Mouse (Mus musculus): ENCODE data around the gene Mad1l1. TPM values are rescaled to one million over a fixed set of nuclear protein-coding genes. Genes with fewer than 3 reads are reported as not detected.
"Not testable (repeated sequence)": the region's sequence is repeated elsewhere in the genome, so short reads cannot be mapped to it uniquely, and the experiment has no call there.

Mad1l1 gene
- total and polyA plus RNA-seq, 3 experiments: 40.5 to 65.2 TPM; not detected in 1

DNA sequence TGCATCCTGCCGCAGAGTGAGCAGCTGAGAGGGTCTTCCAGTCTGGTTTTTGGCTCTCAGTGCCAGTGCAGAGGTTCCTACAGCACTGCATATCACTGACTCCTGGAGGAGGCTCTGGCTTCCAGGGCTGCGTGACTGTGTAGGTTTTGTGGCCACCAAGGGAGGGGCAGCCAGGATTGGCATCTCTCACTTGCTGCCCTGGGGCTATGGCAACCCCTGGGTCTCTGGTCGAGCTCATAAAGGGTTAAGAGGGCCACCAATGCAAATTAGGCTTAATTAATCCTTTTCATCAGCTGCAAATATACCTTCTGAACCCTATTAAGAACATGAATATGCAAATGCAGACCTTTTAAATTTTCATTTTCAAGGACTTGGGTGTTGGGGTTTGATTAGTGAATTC, 318.8 kb downstream of the Mad1l1 start:
- no peak overlapping the region for H3K9ac ChIP-seq (ENCODE audit: control insufficient read depth, low read depth, low read length, poor library complexity, severe bottlenecking)
- no peaks in the 10 kb centered on the region for H3K9me3 ChIP-seq (replicated peaks; ENCODE audit: insufficient read depth, low read length)
- H3K4me1 ChIP-seq (ENCODE audit: control insufficient read depth in 1 of 2, insufficient read depth in 2 of 2, low read length in 2 of 2): no peaks in the 10 kb centered on the region
- no peaks in the 10 kb centered on the region for H3K27me3 ChIP-seq (ENCODE audit: control insufficient read depth in 1 of 2, insufficient read depth in 2 of 2, low read length in 2 of 2)
- TF ChIP-seq RCOR1 (IDR thresholded peaks at IDR 0.05; ENCODE audit: low read depth, low read length): no peak
- no peak for TF ChIP-seq MYB (IDR thresholded peaks at IDR 0.05; ENCODE audit: low read depth, low read length)
- no peak for TF ChIP-seq MAFK (IDR thresholded peaks at IDR 0.05; ENCODE audit: borderline replicate concordance, low read depth, low read length)
- no peak for TF ChIP-seq ZC3H11A (IDR thresholded peaks at IDR 0.05; ENCODE audit: low read depth, low read length)
- TF ChIP-seq MXI1 (IDR thresholded peaks at IDR 0.05; ENCODE audit: low read depth, low read length): no peak
- TF ChIP-seq SMC3 (IDR thresholded peaks at IDR 0.05; ENCODE audit: low read depth, low read length): no peak
- TF ChIP-seq ELF1 (IDR thresholded peaks at IDR 0.05; ENCODE audit: low read depth, low read length): no peak
- TF ChIP-seq ZKSCAN1 (IDR thresholded peaks at IDR 0.05; ENCODE audit: low read depth, low read length): no peak
- TF ChIP-seq MAX (IDR thresholded peaks at IDR 0.05; ENCODE audit: low read length): no peak
- no peak for TF ChIP-seq ZNF384 (IDR thresholded peaks at IDR 0.05; ENCODE audit: low read depth, low read length)
- no peak for TF ChIP-seq POLR2A (IDR thresholded peaks at IDR 0.05; ENCODE audit: control insufficient read depth in 1 of 2, insufficient read depth in 1 of 2, low read depth in 1 of 2, low read length in 2 of 2, poor library complexity in 1 of 2)
- no peak for TF ChIP-seq GABPA (IDR thresholded peaks at IDR 0.05; ENCODE audit: low read depth, low read length)
- no peak for TF ChIP-seq JUND (IDR thresholded peaks at IDR 0.05; ENCODE audit: low read depth, low read length)
- TF ChIP-seq MEF2A (IDR thresholded peaks at IDR 0.05; ENCODE audit: extremely low read depth, insufficient replicate concordance, low read depth, low read length, poor library complexity, severe bottlenecking): no peak
- no peak for TF ChIP-seq ETS1 (IDR thresholded peaks at IDR 0.05; ENCODE audit: low read depth, low read length)
- no peak for TF ChIP-seq RAD21 (IDR thresholded peaks at IDR 0.05; ENCODE audit: low read depth, low read length)
- TF ChIP-seq POLR2AphosphoS2 (IDR thresholded peaks at IDR 0.05; ENCODE audit: low read length): no peak
- DNase-seq (ENCODE audit: low read depth, low spot score): no peak
- H3K79me2 ChIP-seq (ENCODE audit: control insufficient read depth, insufficient read depth, low read length, poor library complexity): no peaks in the 10 kb centered on the region
- H3K27ac ChIP-seq (ENCODE audit: control insufficient read depth, low read depth, low read length): no peak overlapping the region
- H3K36me3 ChIP-seq (ENCODE audit: control insufficient read depth in 1 of 2, insufficient read depth in 2 of 2, low read length in 2 of 2): no peaks in the 10 kb centered on the region
- H3K4me3 ChIP-seq (ENCODE audit: control insufficient read depth in 1 of 2, insufficient read depth in 1 of 2, low read depth in 2 of 2, low read length in 2 of 2): no peak overlapping the region

DNA sequence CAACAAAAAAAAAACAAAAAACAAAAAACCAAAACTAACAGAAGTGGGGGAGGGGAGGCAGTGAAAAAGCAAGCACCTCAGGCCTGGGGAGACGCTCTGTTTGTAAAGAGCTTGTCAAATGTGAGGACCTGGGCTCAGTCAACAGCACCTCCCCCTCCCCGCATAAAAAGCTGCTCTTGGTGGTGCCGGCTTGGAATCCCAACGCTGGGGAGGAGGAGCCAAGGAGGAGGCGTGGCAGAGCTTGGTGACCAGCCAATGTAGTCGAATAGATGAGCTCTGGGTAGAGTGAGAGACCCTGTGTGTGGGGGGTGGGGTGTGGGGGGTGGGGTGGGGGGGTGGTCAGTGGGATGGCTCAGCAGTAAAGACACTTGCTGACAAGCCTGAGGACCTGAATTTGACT, 322.4 kb downstream of the Mad1l1 start:
- Histone ChIP-seq H3K9ac (ENCODE audit: control insufficient read depth, low read depth, low read length, poor library complexity, severe bottlenecking) (no peak overlapping the region), H3K4me1 (ENCODE audit: control insufficient read depth in 1 of 2, insufficient read depth in 2 of 2, low read length in 2 of 2) (no peaks in the 10 kb centered on the region), H3K27ac (ENCODE audit: control insufficient read depth, low read depth, low read length) (no peak overlapping the region), H3K27me3 (ENCODE audit: control insufficient read depth in 1 of 2, insufficient read depth in 2 of 2, low read length in 2 of 2) (no peaks in the 10 kb centered on the region), H3K79me2 (ENCODE audit: control insufficient read depth, insufficient read depth, low read length, poor library complexity) (no peaks in the 10 kb centered on the region), H3K4me3 (ENCODE audit: control insufficient read depth in 1 of 2, insufficient read depth in 1 of 2, low read depth in 2 of 2, low read length in 2 of 2) (no peak overlapping the region), H3K9me3 (replicated peaks; ENCODE audit: insufficient read depth, low read length) (no peaks in the 10 kb centered on the region), H3K36me3 (ENCODE audit: control insufficient read depth in 1 of 2, insufficient read depth in 2 of 2, low read length in 2 of 2) (no peaks in the 10 kb centered on the region)
- DNase-seq (ENCODE audit: low read depth, low spot score): no peak
- TF ChIP-seq SMC3 (IDR thresholded peaks at IDR 0.05; ENCODE audit: low read depth, low read length) (no peak), ZC3H11A (IDR thresholded peaks at IDR 0.05; ENCODE audit: low read depth, low read length) (no peak), MAX (IDR thresholded peaks at IDR 0.05; ENCODE audit: low read length) (no peak), TBP (IDR thresholded peaks at IDR 0.05; ENCODE audit: low read depth, low read length) (no peak), ZNF384 (IDR thresholded peaks at IDR 0.05; ENCODE audit: low read depth, low read length) (no peak), BHLHE40 (IDR thresholded peaks at IDR 0.05; ENCODE audit: borderline replicate concordance, low read depth, low read length) (no peak), EP300 (IDR thresholded peaks at IDR 0.05; ENCODE audit: low read depth in 1 of 2, low read length in 2 of 2) (no peak), CHD2 (IDR thresholded peaks at IDR 0.05; ENCODE audit: low read length) (no peak), HCFC1 (IDR thresholded peaks at IDR 0.05; ENCODE audit: low read depth, low read length) (no peak), CHD1 (IDR thresholded peaks at IDR 0.05; ENCODE audit: low read depth, low read length) (no peak), ETS1 (IDR thresholded peaks at IDR 0.05; ENCODE audit: low read depth, low read length) (no peak), GATA1 (IDR thresholded peaks at IDR 0.05; ENCODE audit: low read depth, low read length) (no peak), POLR2A (IDR thresholded peaks at IDR 0.05; ENCODE audit: control insufficient read depth in 1 of 2, insufficient read depth in 1 of 2, low read depth in 1 of 2, low read length in 2 of 2, poor library complexity in 1 of 2) (no peak), USF2 (IDR thresholded peaks at IDR 0.05; ENCODE audit: borderline replicate concordance in 1 of 2, insufficient read depth in 1 of 2, low read depth in 1 of 2, low read length in 2 of 2) (no peak), NRF1 (IDR thresholded peaks at IDR 0.05; ENCODE audit: insufficient read depth, low read depth, low read length, poor library complexity, severe bottlenecking) (no peak)

DNA sequence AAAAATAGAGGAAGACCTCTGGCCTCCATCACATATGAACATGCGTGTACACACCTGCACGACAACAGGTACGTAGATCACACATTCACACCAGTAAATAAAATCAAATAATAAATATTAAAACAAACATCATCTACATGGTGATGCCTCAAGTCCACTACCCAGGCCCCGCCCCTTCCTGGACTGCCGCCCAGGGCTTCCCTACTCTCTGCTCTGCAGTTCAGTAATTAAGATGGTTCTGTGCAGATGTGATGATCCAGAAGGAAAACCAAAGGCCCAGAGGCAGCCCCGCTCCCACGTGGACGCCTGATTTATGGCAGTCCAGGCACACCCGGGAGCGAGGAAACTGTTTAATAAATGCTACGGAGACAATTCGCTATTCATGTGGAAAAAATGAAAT, 323.0 kb downstream of the Mad1l1 start:
- H3K36me3 ChIP-seq (ENCODE audit: control insufficient read depth in 1 of 2, insufficient read depth in 2 of 2, low read length in 2 of 2); DNase-seq (ENCODE audit: low read depth, low spot score); H3K4me1 ChIP-seq (ENCODE audit: control insufficient read depth in 1 of 2, insufficient read depth in 2 of 2, low read length in 2 of 2); H3K9ac ChIP-seq (ENCODE audit: control insufficient read depth, low read depth, low read length, poor library complexity, severe bottlenecking); H3K79me2 ChIP-seq (ENCODE audit: control insufficient read depth, insufficient read depth, low read length, poor library complexity); H3K9me3 ChIP-seq (replicated peaks; ENCODE audit: insufficient read depth, low read length); H3K4me3 ChIP-seq (ENCODE audit: control insufficient read depth in 1 of 2, insufficient read depth in 1 of 2, low read depth in 2 of 2, low read length in 2 of 2); H3K27ac ChIP-seq (ENCODE audit: control insufficient read depth, low read depth, low read length); H3K27me3 ChIP-seq (ENCODE audit: control insufficient read depth in 1 of 2, insufficient read depth in 2 of 2, low read length in 2 of 2): not testable (repeated sequence)

Measured in MEL (cell line).